Mouse (Mus musculus) spleen, postnatal 36 days (tissue): ENCODE data around the gene Rhov.

ENCODE experiments used
- DNase-seq, 2 experiments: peaks; one replicate each; pipeline ENCODE4 v3.0.0; 2022; ENCODE audit warnings: low spot score in 2 of 2, mixed read lengths in 1 of 2

Gene Rhov

GRCm38 (mm10) chr2:119238671-119239070 is 32.4 kb downstream of the Rhov start:
- DNase-seq: no peak

GRCm38 (mm10) chr2:119237871-119238220 is 33.2 kb downstream of the Rhov start:
- no peak for DNase-seq

GRCm38 (mm10) chr2:119237210-119237870 is 33.7 kb downstream of the Rhov start, which contains the start of gene Spint1:
Gene Spint1 (plus strand): TSS chr2:119237362.
- no peak for DNase-seq

- no peak for DNase-seq
These were observed 34.3 kb downstream of the Rhov start for GRCm38 (mm10) chr2:119236682-119237209.

GRCm38 (mm10) chr2:119229775-119230704 is 41.0 kb downstream of the Rhov start, which contains the start of gene Ppp1r14d:
Gene Ppp1r14d (minus strand): TSS chr2:119229906.
- no peak for DNase-seq
